Mouse (Mus musculus) midbrain, embryonic 11.5 days (tissue): Measurements from ENCODE around the gene Dlg1. TPM values are rescaled to one million over a fixed set of nuclear protein-coding genes. Genes with fewer than 3 reads are reported as not detected.

ENCODE experiments used
- ATAC-seq: fragments of 200-750 bp; cut with Nextera tagmentation; 2 replicates; pipeline ENCODE4 v1.8.0; 2017; ENCODE audit warnings: moderate TSS enrichment, moderate library complexity; ENCODE audit not compliant: low FRiP score
- DNase-seq: peaks from one replicate; pipeline ENCODE4 v3.0.0; 2015; ENCODE audit warnings: low spot score; ENCODE audit errors: missing footprints
- H3K27ac ChIP-seq: fragments of 300-500 bp; sonication (generic); 2 replicates; pipeline ENCODE4 v1.5.1; 2014; ENCODE audit warnings: low read depth, low read length
- H3K27me3 ChIP-seq: fragments of 300-500 bp; sonication (generic); 2 replicates; pipeline ENCODE4 v1.6.1; 2014; ENCODE audit warnings: mild to moderate bottlenecking, low read length, moderate library complexity, mixed read lengths; ENCODE audit not compliant: control insufficient read depth, insufficient read depth
- H3K36me3 ChIP-seq: fragments of 300-500 bp; sonication (generic); 2 replicates; pipeline ENCODE4 v1.6.1; 2014; ENCODE audit warnings: mild to moderate bottlenecking, low read length, moderate library complexity, mixed read lengths; ENCODE audit not compliant: control insufficient read depth, insufficient read depth
- H3K4me1 ChIP-seq: fragments of 300-500 bp; sonication (generic); 2 replicates; pipeline ENCODE4 v1.6.1; 2014; ENCODE audit warnings: low read length; ENCODE audit not compliant: control insufficient read depth, insufficient read depth
- H3K4me2 ChIP-seq: fragments of 300-500 bp; sonication (generic); 2 replicates; pipeline ENCODE4 v1.6.1; 2014; ENCODE audit warnings: mild to moderate bottlenecking, moderate library complexity
- H3K4me3 ChIP-seq: fragments of 300-500 bp; sonication (generic); 2 replicates; pipeline ENCODE4 v1.5.1; 2014; ENCODE audit warnings: low read depth, low read length
- H3K9ac ChIP-seq: fragments of 300-500 bp; sonication (generic); 2 replicates; pipeline ENCODE4 v1.6.1; 2014; ENCODE audit warnings: low read length
- H3K9me3 ChIP-seq: fragments of 300-500 bp; sonication (generic); 2 replicates; pipeline ENCODE4 v1.6.1; 2016; ENCODE audit warnings: low read length; ENCODE audit not compliant: control insufficient read depth
- WGBS: fragments of 180-500 bp; shearing (Covaris S2); extraction: QIAGEN DNeasy Blood & Tissue Kit; methylation state at CpG from one replicate; pipeline ENCODE4 v1.1.7; 2014; 5-methylcytosine and 5-hydroxymethylcytosine counted together
- polyA plus RNA-seq: library from polyadenylated mRNA; unstranded; fragments of >200 nt; fragmentation: Nextera tagmentation; extraction: Ambion mirVana; gene quantifications from 2 replicates; pipeline ENCODE4 v1.2.1, GENCODE M21; 2014

The Dlg1 gene
- polyA plus RNA-seq, 1 experiment from 2014 or later: 21.0 TPM

- DNase-seq: no peak
- H3K4me3 ChIP-seq: no peak overlapping the region
- no peaks in the 10 kb centered on the region for H3K9me3 ChIP-seq
- H3K4me1 ChIP-seq: no peaks in the 10 kb centered on the region
- no peaks in the 10 kb centered on the region for H3K36me3 ChIP-seq
- WGBS: 68% methylated on average over 7 of the region's 7 CpGs
- H3K4me2 ChIP-seq: no peak overlapping the region
- no peak for ATAC-seq
- no peaks in the 10 kb centered on the region for H3K27me3 ChIP-seq
- no peak overlapping the region for H3K9ac ChIP-seq
- no peak overlapping the region for H3K27ac ChIP-seq
Observed at GRCm38 (mm10) chr16:31890907-31891306, 227.7 kb downstream of the Dlg1 start.

- peak; percentile 59 for DNase-seq
- WGBS: 70% methylated on average over 5 of the region's 5 CpGs
- Histone ChIP-seq H3K4me3 (no peak overlapping the region), H3K36me3 (no peaks in the 10 kb centered on the region), H3K27me3 (no peaks in the 10 kb centered on the region), H3K27ac (no peak overlapping the region), H3K4me2 (no peak overlapping the region), H3K9ac (no peak overlapping the region), H3K9me3 (no peaks in the 10 kb centered on the region), H3K4me1 (peaks cover 7% of the 10 kb centered on the region; the same call in 1 of the 2 replicates)
- no peak for ATAC-seq
Observed at GRCm38 (mm10) chr16:31893396-31894141, 230.3 kb downstream of the Dlg1 start.

- H3K4me3 ChIP-seq: peak overlapping the region; percentile 17; the same call in 1 of the 2 replicates
- WGBS: 8% methylated on average over 29 of the region's 29 CpGs
- H3K9me3 ChIP-seq: peaks cover 4% of the 10 kb centered on the region; the same call in 1 of the 2 replicates
- no peaks in the 10 kb centered on the region for H3K36me3 ChIP-seq
- DNase-seq (peak; percentile 91), ATAC-seq (peak; percentile 65; the same call in 1 of the 2 replicates)
- no peak overlapping the region for H3K27ac ChIP-seq
- H3K4me1 ChIP-seq: peaks cover 7% of the 10 kb centered on the region; the same call in 1 of the 2 replicates
- H3K9ac ChIP-seq: peak overlapping the region; percentile 57
- H3K4me2 ChIP-seq: peak overlapping the region; percentile 45
- no peaks in the 10 kb centered on the region for H3K27me3 ChIP-seq
Observed at GRCm38 (mm10) chr16:31896971-31897774, 233.9 kb downstream of the Dlg1 start.

GRCm38 (mm10) chr16:31898546-31899326, 235.5 kb downstream of the Dlg1 start:
- DNase-seq (peak; percentile 78), ATAC-seq (no peak; the same call in 1 of the 2 replicates)
- Histone ChIP-seq H3K4me1 (peaks cover 7% of the 10 kb centered on the region; the same call in 1 of the 2 replicates), H3K9ac (no peak overlapping the region), H3K36me3 (no peaks in the 10 kb centered on the region), H3K9me3 (peaks cover 4% of the 10 kb centered on the region; the same call in 1 of the 2 replicates), H3K27me3 (no peaks in the 10 kb centered on the region), H3K4me2 (no peak overlapping the region), H3K4me3 (no peak overlapping the region), H3K27ac (no peak overlapping the region)
- WGBS: 82% methylated on average over 18 of the region's 18 CpGs

- Histone ChIP-seq H3K9ac (no peak overlapping the region), H3K4me1 (peaks cover 7% of the 10 kb centered on the region; the same call in 1 of the 2 replicates), H3K36me3 (no peaks in the 10 kb centered on the region), H3K4me2 (no peak overlapping the region), H3K27ac (no peak overlapping the region), H3K4me3 (no peak overlapping the region), H3K9me3 (peaks cover 4% of the 10 kb centered on the region; the same call in 1 of the 2 replicates), H3K27me3 (peaks cover 2% of the 10 kb centered on the region; the same call in 1 of the 2 replicates)
- DNase-seq: peak; percentile 60
- WGBS: 90% methylated on average over 1 of the region's 1 CpGs
- no peak for ATAC-seq
Observed at GRCm38 (mm10) chr16:31901886-31902285, 238.6 kb downstream of the Dlg1 start.

- H3K36me3 ChIP-seq: no peaks in the 10 kb centered on the region
- no peak overlapping the region for H3K9ac ChIP-seq
- H3K27ac ChIP-seq: no peak overlapping the region
- peaks cover 4% of the 10 kb centered on the region; the same call in 1 of the 2 replicates for H3K9me3 ChIP-seq
- H3K4me2 ChIP-seq: no peak overlapping the region
- DNase-seq: peak; percentile 45
- 89% methylated on average over 8 of the region's 8 CpGs for WGBS
- peaks cover 2% of the 10 kb centered on the region; the same call in 1 of the 2 replicates for H3K27me3 ChIP-seq
- no peaks in the 10 kb centered on the region for H3K4me1 ChIP-seq
- no peak for ATAC-seq
- no peak overlapping the region for H3K4me3 ChIP-seq
Observed at GRCm38 (mm10) chr16:31903239-31903638, 240.0 kb downstream of the Dlg1 start.

- DNase-seq (peak; percentile 77), ATAC-seq (no peak)
- Histone ChIP-seq H3K9me3 (no peaks in the 10 kb centered on the region), H3K27ac (no peak overlapping the region), H3K4me3 (no peak overlapping the region), H3K27me3 (peaks cover 2% of the 10 kb centered on the region; the same call in 1 of the 2 replicates), H3K4me1 (no peaks in the 10 kb centered on the region), H3K4me2 (no peak overlapping the region), H3K36me3 (no peaks in the 10 kb centered on the region), H3K9ac (no peak overlapping the region)
- 73% methylated on average over 4 of the region's 4 CpGs for WGBS
Observed at GRCm38 (mm10) chr16:31905331-31905730, 242.1 kb downstream of the Dlg1 start.

GRCm38 (mm10) chr16:31905891-31906825, 242.9 kb downstream of the Dlg1 start:
- 34% methylated on average over 20 of the region's 20 CpGs for WGBS
- H3K27me3 ChIP-seq: peaks cover 2% of the 10 kb centered on the region; the same call in 1 of the 2 replicates
- ATAC-seq (no peak), DNase-seq (peak; percentile 82)
- H3K4me1 ChIP-seq: no peaks in the 10 kb centered on the region
- no peaks in the 10 kb centered on the region for H3K36me3 ChIP-seq
- no peak overlapping the region for H3K4me3 ChIP-seq
- no peaks in the 10 kb centered on the region for H3K9me3 ChIP-seq
- peak overlapping the region; percentile 29 for H3K4me2 ChIP-seq
- H3K27ac ChIP-seq: no peak overlapping the region
- H3K9ac ChIP-seq: no peak overlapping the region
